Mouse (Mus musculus) olfactory bulb, adult 2 months (tissue): ENCODE data around the gene Six5.

Experiments
- CTCF ChIP-seq: fragments of 200-500 bp; IDR thresholded peaks from 2 replicates; pipeline ENCODE4 v1.5.1; 2012; ENCODE audit warnings: low read depth, mild to moderate bottlenecking, low read length, moderate library complexity; ENCODE audit not compliant: insufficient read depth
- POLR2A ChIP-seq: fragments of 200-500 bp; IDR thresholded peaks from 2 replicates; pipeline ENCODE4 v1.6.1; 2012; ENCODE audit warnings: mild to moderate bottlenecking, low read depth, low read length, moderate library complexity; ENCODE audit not compliant: insufficient read depth

DNA sequence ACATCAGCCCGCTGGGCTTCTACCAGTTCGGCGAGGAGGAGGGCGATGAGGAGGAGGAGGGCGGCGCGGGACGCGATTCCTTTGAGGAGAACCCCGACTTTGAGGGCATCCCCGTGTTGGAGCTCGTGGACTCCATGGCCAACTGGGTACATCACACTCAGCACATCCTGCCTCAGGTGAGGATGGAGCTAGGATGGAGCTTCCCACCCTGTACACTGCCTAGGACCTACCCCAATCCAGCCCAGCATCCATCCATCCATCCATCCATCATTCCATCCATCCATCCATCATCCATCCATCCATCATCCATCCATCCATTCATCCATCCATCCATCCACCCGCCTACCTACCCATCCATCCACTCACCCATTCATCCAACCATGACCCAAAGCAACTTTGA, 28.5 kb upstream of the Six5 start:
- TF ChIP-seq CTCF (no peak), POLR2A (no peak)
